Mouse (Mus musculus) stomach, embryonic 16.5 days (tissue): ENCODE data around the gene Gm49368. TPM values are rescaled to one million over a fixed set of nuclear protein-coding genes. Genes with fewer than 3 reads are reported as not detected.

Experiments
- ATAC-seq: fragments of 200-750 bp; cut with Nextera tagmentation; 2 replicates; pipeline ENCODE4 v1.8.0; 2017; ENCODE audit warnings: moderate number of reproducible peaks, moderate TSS enrichment; ENCODE audit not compliant: insufficient read depth, low FRiP score
- H3K27ac ChIP-seq: fragments of 300-500 bp; sonication (generic); 2 replicates; pipeline ENCODE4 v1.5.1; 2014; ENCODE audit warnings: low read length
- H3K27me3 ChIP-seq: fragments of 300-500 bp; sonication (generic); 2 replicates; pipeline ENCODE4 v1.6.1; 2014; ENCODE audit warnings: low read length, control low read depth, mixed read lengths; ENCODE audit not compliant: control insufficient read depth, insufficient read depth
- H3K36me3 ChIP-seq: fragments of 300-500 bp; sonication (generic); 2 replicates; pipeline ENCODE4 v1.6.1; 2014; ENCODE audit warnings: low read length; ENCODE audit not compliant: control insufficient read depth, insufficient read depth
- H3K4me1 ChIP-seq: fragments of 300-500 bp; sonication (generic); 2 replicates; pipeline ENCODE4 v1.6.1; 2014; ENCODE audit warnings: low read length, control low read depth, mixed read lengths; ENCODE audit not compliant: control insufficient read depth, insufficient read depth
- H3K4me2 ChIP-seq: fragments of 300-500 bp; sonication (generic); 2 replicates; pipeline ENCODE4 v1.6.1; 2014; ENCODE audit warnings: low read depth, low read length, mixed read lengths
- H3K4me3 ChIP-seq: fragments of 300-500 bp; sonication (generic); replicated peaks from 2 replicates; pipeline ENCODE4 v1.5.1; 2014; ENCODE audit warnings: mild to moderate bottlenecking, low read length
- H3K9ac ChIP-seq: fragments of 300-500 bp; sonication (generic); 2 replicates; pipeline ENCODE4 v1.6.1; 2014; ENCODE audit warnings: low read length
- H3K9me3 ChIP-seq: fragments of 300-500 bp; sonication (generic); replicated peaks from 2 replicates; pipeline ENCODE4 v1.6.1; 2016; ENCODE audit warnings: low read length, control low read depth; ENCODE audit not compliant: control insufficient read depth
- WGBS: fragments of 180-500 bp; shearing (Covaris S2); extraction: QIAGEN DNeasy Blood & Tissue Kit; methylation state at CpG from one replicate; pipeline ENCODE4 v1.1.7; 2014; 5-methylcytosine and 5-hydroxymethylcytosine counted together
- polyA plus RNA-seq: library from polyadenylated mRNA; unstranded; fragments of >200 nt; fragmentation: Nextera tagmentation; extraction: Ambion mirVana; gene quantifications from 2 replicates; pipeline ENCODE4 v1.2.1, GENCODE M21; 2015

The Gm49368 gene
- polyA plus RNA-seq, 1 experiment from 2014 or later, result 0.04 TPM

DNA sequence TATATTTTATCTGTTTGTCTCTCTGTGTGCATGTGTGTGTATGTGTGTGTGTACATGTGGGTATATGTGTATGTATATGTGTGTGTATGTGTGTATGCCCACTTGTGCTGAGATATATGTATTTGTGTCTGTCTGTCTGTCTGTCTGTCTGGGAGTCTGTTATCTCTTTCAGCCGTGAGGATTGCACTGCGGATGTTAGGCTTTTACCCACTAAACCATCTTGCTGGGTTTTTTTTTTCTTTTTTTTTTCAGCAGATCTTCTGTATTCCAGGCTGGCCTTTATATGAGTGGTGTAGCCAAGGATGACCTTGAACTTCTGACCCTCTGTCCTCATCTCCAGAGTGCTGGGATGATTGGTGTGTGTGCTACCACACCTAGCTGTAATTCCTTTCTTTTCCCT, 13.2 kb upstream of the Gm49368 start:
- ATAC-seq, result no peak
- WGBS, result 77% methylated on average over 2 of the region's 2 CpGs
- H3K27me3 ChIP-seq, result no peaks in the 10 kb centered on the region
- H3K27ac ChIP-seq, result no peak overlapping the region
- H3K9me3 ChIP-seq, result no peaks in the 10 kb centered on the region
- H3K4me2 ChIP-seq, result no peak overlapping the region
- no peaks in the 10 kb centered on the region for H3K4me1 ChIP-seq
- H3K36me3 ChIP-seq, result no peaks in the 10 kb centered on the region
- no peak overlapping the region for H3K4me3 ChIP-seq
- no peak overlapping the region for H3K9ac ChIP-seq

DNA sequence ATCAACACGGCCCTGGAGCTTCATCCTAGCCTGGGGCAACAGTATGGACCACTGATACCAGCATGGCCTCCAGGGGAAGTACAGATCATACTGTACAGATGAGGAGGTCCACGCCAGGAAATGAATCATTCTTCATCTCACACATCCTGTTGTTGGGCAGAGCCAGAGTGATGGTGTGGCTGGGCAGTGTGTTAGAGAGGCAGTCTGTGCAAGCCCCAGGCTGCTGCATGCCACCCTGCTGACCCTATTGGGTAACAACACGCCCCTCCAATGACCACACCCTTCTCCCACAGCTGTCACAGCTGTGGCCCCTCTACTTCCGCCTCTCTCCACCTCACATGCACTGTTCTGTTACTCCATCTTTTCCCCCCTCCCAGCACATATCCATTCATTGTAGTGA, 11.7 kb upstream of the Gm49368 start:
- no peaks in the 10 kb centered on the region for H3K4me1 ChIP-seq
- H3K36me3 ChIP-seq, result no peaks in the 10 kb centered on the region
- H3K27ac ChIP-seq, result no peak overlapping the region
- no peak overlapping the region for H3K4me2 ChIP-seq
- H3K9ac ChIP-seq, result no peak overlapping the region
- H3K9me3 ChIP-seq, result no peaks in the 10 kb centered on the region
- WGBS, result 64% methylated on average over 4 of the region's 4 CpGs
- H3K4me3 ChIP-seq, result no peak overlapping the region
- ATAC-seq, result no peak
- no peaks in the 10 kb centered on the region for H3K27me3 ChIP-seq

DNA sequence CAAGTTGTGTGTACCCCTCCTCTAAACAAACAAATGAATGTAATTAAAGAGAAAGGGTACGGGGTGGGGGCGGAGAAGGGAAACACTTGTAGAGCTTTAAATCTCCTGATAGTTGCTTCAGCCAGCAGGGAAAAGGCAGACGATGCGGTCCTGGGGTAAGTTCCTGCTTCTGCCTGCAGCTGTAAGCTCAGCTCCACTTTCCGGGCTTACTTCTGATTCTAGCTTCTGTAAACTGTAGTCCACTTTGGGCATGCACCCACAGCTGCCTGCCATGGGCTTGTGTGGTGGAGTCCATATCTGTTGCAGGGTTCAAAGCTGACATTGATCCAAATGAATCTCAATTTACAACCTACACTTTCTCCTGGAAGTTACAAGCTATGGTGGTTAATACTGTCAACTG, 9.4 kb upstream of the Gm49368 start:
- no peak for ATAC-seq
- WGBS, result 63% methylated on average over 5 of the region's 5 CpGs

DNA sequence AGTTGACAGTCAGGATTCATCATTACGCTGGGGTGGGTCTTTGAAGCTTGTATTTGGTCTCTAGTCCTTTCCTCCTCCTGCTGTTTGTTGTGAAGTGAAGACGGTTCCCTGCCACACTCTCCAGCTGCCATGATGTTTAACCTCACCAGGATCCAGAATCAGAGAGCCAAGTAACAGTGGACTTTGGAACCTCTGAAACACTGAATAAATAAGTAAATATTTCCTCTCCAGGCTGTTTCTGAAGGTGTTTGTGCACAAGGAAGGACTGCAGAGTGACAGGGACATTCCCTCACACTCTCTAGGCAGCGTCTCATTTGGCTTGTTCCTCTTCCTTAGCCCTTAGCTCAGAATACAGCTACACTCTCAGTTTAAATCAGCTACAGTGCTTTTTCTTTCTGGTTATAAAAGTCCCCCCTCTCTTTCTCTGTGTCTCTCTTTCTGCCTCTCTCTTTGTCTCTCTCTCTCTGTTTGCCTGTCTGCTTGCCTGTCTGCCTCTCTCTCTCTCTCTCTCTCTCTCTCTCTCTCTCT, 5.5 kb upstream of the Gm49368 start:
- WGBS, result 48% methylated on average over 3 of the region's 3 CpGs
- Histone ChIP-seq H3K4me2 (no peak overlapping the region), H3K9me3 (no peaks in the 10 kb centered on the region), H3K4me1 (no peaks in the 10 kb centered on the region), H3K27me3 (no peaks in the 10 kb centered on the region), H3K27ac (no peak overlapping the region; the same call in 1 of the 2 replicates), H3K4me3 (no peak overlapping the region), H3K9ac (no peak overlapping the region), H3K36me3 (no peaks in the 10 kb centered on the region)
- ATAC-seq, result no peak

More for the DNA sequence above, 9.4 kb upstream of the Gm49368 start:
- no peaks in the 10 kb centered on the region for H3K36me3 ChIP-seq
- no peaks in the 10 kb centered on the region for H3K27me3 ChIP-seq
- no peak overlapping the region for H3K27ac ChIP-seq
- H3K4me3 ChIP-seq, result no peak overlapping the region
- no peak overlapping the region for H3K9ac ChIP-seq
- no peaks in the 10 kb centered on the region for H3K9me3 ChIP-seq
- H3K4me2 ChIP-seq, result no peak overlapping the region
- no peaks in the 10 kb centered on the region for H3K4me1 ChIP-seq

DNA sequence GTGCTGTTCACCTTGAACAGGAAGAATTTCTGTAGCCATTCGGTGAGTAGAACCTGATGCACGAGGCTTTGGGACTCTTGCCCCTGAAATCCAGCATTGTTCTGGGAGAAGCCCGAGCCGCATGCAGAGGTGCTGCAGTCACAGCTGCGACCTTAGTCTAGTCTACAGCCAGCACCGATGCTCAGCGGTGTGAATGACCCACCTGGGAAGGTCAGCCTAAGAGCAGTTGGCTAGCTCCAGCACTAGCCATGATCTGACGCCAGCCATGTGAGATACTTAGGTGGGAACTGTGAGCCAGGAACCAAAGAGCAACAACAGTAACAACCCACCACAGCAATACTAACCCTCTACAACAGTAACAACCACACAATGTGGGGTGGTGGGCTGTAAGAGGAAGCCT, 4.6 kb upstream of the Gm49368 start:
- H3K9ac ChIP-seq, result no peak overlapping the region
- no peaks in the 10 kb centered on the region for H3K27me3 ChIP-seq
- ATAC-seq, result no peak
- H3K4me1 ChIP-seq, result no peaks in the 10 kb centered on the region
- no peak overlapping the region for H3K4me3 ChIP-seq
- H3K4me2 ChIP-seq, result no peak overlapping the region
- no peaks in the 10 kb centered on the region for H3K9me3 ChIP-seq
- WGBS, result 72% methylated on average over 8 of the region's 8 CpGs
- no peaks in the 10 kb centered on the region for H3K36me3 ChIP-seq
- H3K27ac ChIP-seq, result no peak overlapping the region; the same call in 1 of the 2 replicates

DNA sequence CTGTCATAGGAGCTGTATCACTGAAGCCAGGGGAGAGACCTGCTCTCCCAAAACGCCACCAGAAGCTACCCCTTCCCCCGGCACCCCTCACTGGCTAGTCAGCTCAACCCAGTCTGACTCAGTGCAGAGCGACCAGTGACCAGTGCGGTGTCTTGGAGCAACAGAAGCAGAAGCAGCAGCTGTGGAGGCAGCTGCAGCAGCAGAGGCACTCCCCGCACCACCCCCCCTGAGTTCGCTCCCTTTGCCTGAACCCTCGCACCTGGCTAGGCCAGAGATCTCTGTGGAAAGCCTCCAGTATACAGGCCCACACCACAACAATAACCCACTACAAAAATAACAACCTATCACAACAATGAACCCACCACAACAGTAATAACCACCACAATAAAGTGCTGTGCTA, 3.9 kb upstream of the Gm49368 start:
- H3K4me2 ChIP-seq, result no peak overlapping the region
- no peak overlapping the region for H3K9ac ChIP-seq
- no peak overlapping the region for H3K27ac ChIP-seq
- H3K4me3 ChIP-seq, result no peak overlapping the region
- H3K9me3 ChIP-seq, result no peaks in the 10 kb centered on the region
- ATAC-seq, result no peak; the same call in 1 of the 2 replicates
- H3K4me1 ChIP-seq, result no peaks in the 10 kb centered on the region
- H3K27me3 ChIP-seq, result no peaks in the 10 kb centered on the region
- WGBS, result 59% methylated on average over 7 of the region's 7 CpGs
- no peaks in the 10 kb centered on the region for H3K36me3 ChIP-seq

DNA sequence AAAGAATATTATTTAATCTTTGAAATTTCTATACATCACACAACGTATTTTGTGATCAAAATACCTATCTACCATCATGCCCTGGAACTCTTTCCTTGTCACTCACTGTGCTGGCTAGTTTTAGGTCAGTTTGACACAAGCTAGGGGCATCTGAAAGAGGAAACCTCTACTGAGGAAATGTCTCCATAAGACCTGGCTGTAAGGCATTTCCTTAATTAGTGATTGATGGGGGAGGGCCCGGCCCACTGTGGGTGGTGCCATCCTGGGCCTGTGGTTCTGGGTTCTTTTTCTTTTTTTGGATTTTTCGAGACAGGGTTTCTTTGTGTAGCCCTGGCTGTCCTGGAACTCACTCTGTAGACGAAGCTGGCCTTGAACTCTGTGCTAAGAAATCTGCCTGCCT, 3.4 kb upstream of the Gm49368 start:
- no peaks in the 10 kb centered on the region for H3K4me1 ChIP-seq
- no peaks in the 10 kb centered on the region for H3K27me3 ChIP-seq
- no peaks in the 10 kb centered on the region for H3K9me3 ChIP-seq
- H3K9ac ChIP-seq, result no peak overlapping the region
- no peak for ATAC-seq
- no peak overlapping the region for H3K27ac ChIP-seq
- 69% methylated on average over 4 of the region's 4 CpGs for WGBS
- H3K4me3 ChIP-seq, result no peak overlapping the region
- no peaks in the 10 kb centered on the region for H3K36me3 ChIP-seq
- H3K4me2 ChIP-seq, result no peak overlapping the region

DNA sequence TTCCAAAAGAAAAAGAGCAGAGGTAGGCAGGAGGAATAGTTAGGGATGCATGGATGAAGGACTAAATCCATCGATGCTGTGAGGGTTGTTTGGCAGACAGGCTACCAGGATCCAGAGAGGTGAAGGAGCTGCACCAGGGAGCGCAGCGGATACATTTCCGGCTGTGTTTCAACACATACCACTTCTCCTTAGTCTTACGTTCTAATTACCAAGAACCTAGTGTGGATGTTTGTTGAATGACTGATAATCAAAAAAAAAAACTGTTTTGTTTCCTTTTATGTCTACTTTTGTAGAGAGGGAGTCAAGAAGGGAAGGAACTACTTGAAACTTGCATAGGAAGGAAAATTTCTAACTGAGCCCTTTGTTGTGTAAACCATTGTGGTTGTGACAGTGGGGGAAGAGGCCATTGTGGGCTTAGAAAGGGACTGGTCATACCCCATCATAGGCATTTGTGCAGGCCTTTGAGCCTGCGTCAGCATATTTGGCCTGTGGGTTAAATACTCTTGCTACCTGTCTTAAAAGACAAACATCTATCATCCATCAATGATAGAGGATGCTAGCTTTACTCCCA, 813 bp downstream of the Gm49368 start:
- H3K4me1 ChIP-seq, result no peaks in the 10 kb centered on the region
- no peak overlapping the region for H3K4me3 ChIP-seq
- no peak overlapping the region for H3K27ac ChIP-seq
- H3K4me2 ChIP-seq, result no peak overlapping the region
- H3K9me3 ChIP-seq, result no peaks in the 10 kb centered on the region
- ATAC-seq, result no peak
- no peaks in the 10 kb centered on the region for H3K36me3 ChIP-seq
- no peak overlapping the region for H3K9ac ChIP-seq
- H3K27me3 ChIP-seq, result no peaks in the 10 kb centered on the region
- 83% methylated on average over 6 of the region's 6 CpGs for WGBS

DNA sequence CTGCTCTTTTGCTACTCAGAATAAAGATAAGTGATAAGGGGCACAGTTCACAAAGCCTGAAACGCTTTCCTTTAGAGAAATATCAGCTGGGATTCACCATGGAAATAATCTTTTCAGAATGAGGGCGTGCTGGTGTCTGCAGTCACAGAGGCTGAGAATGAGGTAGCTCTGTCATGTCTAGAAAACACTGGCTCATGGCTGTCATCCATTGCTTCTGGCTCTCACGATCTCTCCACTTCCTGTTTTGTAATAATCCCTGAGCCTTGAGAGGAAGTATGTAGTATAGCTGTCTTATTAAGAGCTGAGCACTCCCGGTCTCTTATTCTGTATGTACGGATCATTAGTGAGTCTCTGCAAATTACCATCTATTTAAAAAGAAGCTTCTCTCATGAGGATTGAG, 3.1 kb downstream of the Gm49368 start:
- Histone ChIP-seq H3K36me3 (no peaks in the 10 kb centered on the region), H3K27me3 (no peaks in the 10 kb centered on the region), H3K4me2 (no peak overlapping the region), H3K9me3 (no peaks in the 10 kb centered on the region), H3K4me3 (no peak overlapping the region), H3K27ac (no peak overlapping the region), H3K4me1 (no peaks in the 10 kb centered on the region), H3K9ac (no peak overlapping the region)
- 69% methylated on average over 5 of the region's 5 CpGs for WGBS
- ATAC-seq, result no peak
